Mouse (Mus musculus) thymus, adult 2 months (tissue): ENCODE measurements around the gene Dhx9.

ENCODE experiments used
- CTCF ChIP-seq: fragments of 200-500 bp; IDR thresholded peaks from 2 replicates; pipeline ENCODE4 v1.5.1; 2012; ENCODE audit warnings: mild to moderate bottlenecking, control low read depth, low read length, moderate library complexity, borderline replicate concordance; ENCODE audit not compliant: control insufficient read depth, poor library complexity, insufficient read depth; ENCODE audit errors: extremely low read depth
- POLR2A ChIP-seq: fragments of 200-500 bp; IDR thresholded peaks from 2 replicates; pipeline ENCODE4 v1.6.1; 2012; ENCODE audit warnings: mild to moderate bottlenecking, low read length, control low read depth, moderate library complexity; ENCODE audit not compliant: control insufficient read depth, poor library complexity, insufficient read depth; ENCODE audit errors: extremely low read depth

GRCm38 (mm10) chr1:153535611-153536010 lies 48.2 kb upstream of the Dhx9 start:
- no peak for TF ChIP-seq CTCF
- TF ChIP-seq POLR2A, result no peak
